Mouse (Mus musculus) stomach, postnatal 0 days (tissue): Measurements from ENCODE around the gene Rln3.

ENCODE experiments used
- CTCF ChIP-seq: IDR thresholded peaks from 2 replicates; pipeline ENCODE4 v1.5.1; 2016; ENCODE audit warnings: antibody characterized with exemption, low read depth, mild to moderate bottlenecking, moderate library complexity
- EP300 ChIP-seq: optimal IDR thresholded peaks from 2 replicates; pipeline ENCODE3; 2016; ENCODE audit warnings: antibody characterized with exemption

- TF ChIP-seq CTCF = no peak
- no peak for TF ChIP-seq EP300
These were observed 43.0 kb upstream of the Rln3 start for GRCm38 (mm10) chr8:84087821-84088220.
